Mouse (Mus musculus) heart, embryonic 14.5 days (tissue): ENCODE results near the gene Fbxl7. TPM values are rescaled to one million over a fixed set of nuclear protein-coding genes. Genes with fewer than 3 reads are reported as not detected.

Source experiments
- ATAC-seq: fragments of 200-750 bp; cut with Nextera tagmentation; 2 replicates; pipeline ENCODE4 v1.8.0; 2017; ENCODE audit warnings: low read depth, moderate TSS enrichment; ENCODE audit not compliant: insufficient number of reproducible peaks, insufficient read depth, low FRiP score
- H3K27ac ChIP-seq, 2 experiments: fragments of 200-500 bp in 1 of 2; fragments of 300-500 bp in 1 of 2; sonication (generic) in 1 of 2; replicated peaks in 1 of 2; 2 replicates each; pipeline ENCODE4 v1.5.1; 2012 to 2014; ENCODE audit warnings: low read depth in 2 of 2, low read length in 2 of 2, control low read depth in 1 of 2, mild to moderate bottlenecking in 1 of 2, mixed read lengths in 1 of 2; ENCODE audit not compliant: control insufficient read depth in 1 of 2, insufficient read depth in 1 of 2
- H3K27me3 ChIP-seq: fragments of 300-500 bp; sonication (generic); 2 replicates; pipeline ENCODE4 v1.6.1; 2014; ENCODE audit warnings: mild to moderate bottlenecking, low read length, control low read depth; ENCODE audit not compliant: control insufficient read depth, insufficient read depth
- H3K36me3 ChIP-seq: fragments of 300-500 bp; sonication (generic); 2 replicates; pipeline ENCODE4 v1.6.1; 2014; ENCODE audit warnings: mild to moderate bottlenecking, control low read depth, low read length, mixed read lengths; ENCODE audit not compliant: control insufficient read depth, insufficient read depth
- H3K4me1 ChIP-seq, 2 experiments: fragments of 200-500 bp in 1 of 2; fragments of 300-500 bp in 1 of 2; sonication (generic) in 1 of 2; 2 replicates each; pipeline ENCODE4 v1.6.1; 2012 to 2014; ENCODE audit warnings: low read length in 2 of 2, control low read depth in 1 of 2, mixed read lengths in 1 of 2; ENCODE audit not compliant: control insufficient read depth in 2 of 2, insufficient read depth in 2 of 2
- H3K4me2 ChIP-seq: fragments of 300-500 bp; sonication (generic); 2 replicates; pipeline ENCODE4 v1.6.1; 2014; ENCODE audit warnings: mild to moderate bottlenecking, low read length
- H3K4me3 ChIP-seq, 2 experiments: fragments of 200-500 bp in 1 of 2; fragments of 300-500 bp in 1 of 2; sonication (generic) in 1 of 2; 2 replicates each; pipeline ENCODE4 v1.5.1; 2012 to 2014; ENCODE audit warnings: low read length in 2 of 2, mild to moderate bottlenecking in 2 of 2, control low read depth in 1 of 2, low read depth in 1 of 2, moderate library complexity in 1 of 2; ENCODE audit not compliant: control insufficient read depth in 1 of 2, insufficient read depth in 1 of 2
- H3K9ac ChIP-seq: fragments of 300-500 bp; sonication (generic); 2 replicates; pipeline ENCODE4 v1.6.1; 2014; ENCODE audit warnings: mild to moderate bottlenecking, low read length
- H3K9me3 ChIP-seq: fragments of 300-500 bp; sonication (generic); 2 replicates; pipeline ENCODE4 v1.6.1; 2016; ENCODE audit warnings: low read length, control low read depth; ENCODE audit not compliant: control insufficient read depth
- WGBS: fragments of 180-500 bp; shearing (Covaris S2); extraction: QIAGEN DNeasy Blood & Tissue Kit; methylation state at CpG from one replicate; pipeline ENCODE4 v1.1.7; 2014; 5-methylcytosine and 5-hydroxymethylcytosine counted together
- polyA plus RNA-seq: library from polyadenylated mRNA; unstranded; fragments of >200 nt; fragmentation: Nextera tagmentation; extraction: Ambion mirVana; gene quantifications from 2 replicates; pipeline ENCODE4 v1.2.1, GENCODE M21; 2014

Fbxl7 gene
- polyA plus RNA-seq, 1 experiment from 2014 or later, result 12.6 TPM

GRCm38 (mm10) chr15:26812856-26813255 lies 82.5 kb downstream of the Fbxl7 start:
- H3K4me1 ChIP-seq, result no peaks in the 10 kb centered on the region
- no peak overlapping the region for H3K27ac ChIP-seq
- H3K4me3 ChIP-seq, result no peak overlapping the region
- no peaks in the 10 kb centered on the region for H3K36me3 ChIP-seq
- no peak for ATAC-seq
- no peak overlapping the region for H3K4me2 ChIP-seq
- H3K27me3 ChIP-seq, result no peaks in the 10 kb centered on the region
- no peak overlapping the region for H3K9ac ChIP-seq
- 86% methylated on average over 3 of the region's 3 CpGs for WGBS
- no peaks in the 10 kb centered on the region for H3K9me3 ChIP-seq

- H3K9me3 ChIP-seq, result no peaks in the 10 kb centered on the region
- H3K4me3 ChIP-seq, result no peak overlapping the region
- no peak overlapping the region for H3K27ac ChIP-seq
- H3K9ac ChIP-seq, result no peak overlapping the region
- WGBS, result 88% methylated on average over 3 of the region's 3 CpGs
- no peaks in the 10 kb centered on the region for H3K27me3 ChIP-seq
- H3K4me2 ChIP-seq, result no peak overlapping the region
- H3K4me1 ChIP-seq, result no peaks in the 10 kb centered on the region
- H3K36me3 ChIP-seq, result no peaks in the 10 kb centered on the region
- ATAC-seq, result no peak
These were observed 85.8 kb downstream of the Fbxl7 start for GRCm38 (mm10) chr15:26809569-26809968.

GRCm38 (mm10) chr15:26804046-26804445 lies 91.3 kb downstream of the Fbxl7 start:
- no peak for ATAC-seq
- Histone ChIP-seq H3K4me2 (no peak overlapping the region), H3K27me3 (no peaks in the 10 kb centered on the region), H3K4me3 (no peak overlapping the region), H3K27ac (no peak overlapping the region), H3K36me3 (no peaks in the 10 kb centered on the region), H3K4me1 (no peaks in the 10 kb centered on the region), H3K9ac (no peak overlapping the region), H3K9me3 (no peaks in the 10 kb centered on the region)
- 61% methylated on average over 5 of the region's 5 CpGs for WGBS

GRCm38 (mm10) chr15:26799457-26800021 lies 95.8 kb downstream of the Fbxl7 start:
- 80% methylated on average over 3 of the region's 3 CpGs for WGBS
- H3K4me1 ChIP-seq, result no peaks in the 10 kb centered on the region
- H3K27ac ChIP-seq, result no peak overlapping the region
- no peaks in the 10 kb centered on the region for H3K36me3 ChIP-seq
- H3K4me3 ChIP-seq, result no peak overlapping the region
- H3K27me3 ChIP-seq, result no peaks in the 10 kb centered on the region
- H3K4me2 ChIP-seq, result no peak overlapping the region
- no peak overlapping the region for H3K9ac ChIP-seq
- no peaks in the 10 kb centered on the region for H3K9me3 ChIP-seq
- no peak for ATAC-seq

GRCm38 (mm10) chr15:26795937-26796336 lies 99.4 kb downstream of the Fbxl7 start:
- Histone ChIP-seq H3K4me2 (no peak overlapping the region), H3K36me3 (no peaks in the 10 kb centered on the region), H3K27ac (no peak overlapping the region), H3K9me3 (no peaks in the 10 kb centered on the region), H3K27me3 (no peaks in the 10 kb centered on the region), H3K9ac (no peak overlapping the region), H3K4me1 (no peaks in the 10 kb centered on the region), H3K4me3 (no peak overlapping the region)
- 72% methylated on average over 2 of the region's 2 CpGs for WGBS
- no peak for ATAC-seq

- H3K9me3 ChIP-seq, result no peaks in the 10 kb centered on the region
- H3K27ac ChIP-seq, result no peak overlapping the region
- H3K9ac ChIP-seq, result no peak overlapping the region
- H3K27me3 ChIP-seq, result no peaks in the 10 kb centered on the region
- whole genome bisulfite sequencing, result 46% methylated on average over 6 of the region's 6 CpGs
- ATAC-seq, result no peak
- H3K4me2 ChIP-seq, result no peak overlapping the region
- H3K4me3 ChIP-seq, result no peak overlapping the region
- H3K4me1 ChIP-seq, result no peaks in the 10 kb centered on the region
- H3K36me3 ChIP-seq, result no peaks in the 10 kb centered on the region
These were observed 99.9 kb downstream of the Fbxl7 start for GRCm38 (mm10) chr15:26795518-26795917.

- no peak overlapping the region for H3K9ac ChIP-seq
- H3K27ac ChIP-seq, result no peak overlapping the region
- 80% methylated on average over 6 of the region's 6 CpGs for WGBS
- H3K9me3 ChIP-seq, result no peaks in the 10 kb centered on the region
- no peak for ATAC-seq
- no peaks in the 10 kb centered on the region for H3K4me1 ChIP-seq
- no peaks in the 10 kb centered on the region for H3K27me3 ChIP-seq
- H3K4me3 ChIP-seq, result no peak overlapping the region
- H3K4me2 ChIP-seq, result no peak overlapping the region
- H3K36me3 ChIP-seq, result no peaks in the 10 kb centered on the region
These were observed 108.2 kb downstream of the Fbxl7 start for GRCm38 (mm10) chr15:26787148-26787547.

GRCm38 (mm10) chr15:26780557-26780956 lies 114.8 kb downstream of the Fbxl7 start:
- no peak for ATAC-seq
- Histone ChIP-seq H3K4me1 (0 out of 4 replicates have a peak, but pooled peaks cover 0 to 6% of the 10 kb centered on the region in 2 experiments), H3K27ac (no peak overlapping the region), H3K36me3 (no peaks in the 10 kb centered on the region), H3K4me3 (no peak overlapping the region), H3K4me2 (no peak overlapping the region), H3K27me3 (no peaks in the 10 kb centered on the region), H3K9ac (no peak overlapping the region), H3K9me3 (no peaks in the 10 kb centered on the region)
- WGBS, result 83% methylated on average over 3 of the region's 3 CpGs
